Mouse (Mus musculus) heart, embryonic 13.5 days (tissue): ENCODE measurements at regions not wholly inside any gene's neighbourhood (a gene's known extent, or its start where the extent isn't known, plus 50 kb on each side); places are given as distances from the start of the nearest gene placed in this dataset.

Experiments used
- ATAC-seq: fragments of 200-750 bp; cut with Nextera tagmentation; 2 replicates; pipeline ENCODE4 v1.8.0; 2017; ENCODE audit warnings: moderate TSS enrichment; ENCODE audit not compliant: insufficient number of reproducible peaks, low FRiP score, low TSS enrichment; ENCODE audit errors: extremely low read depth
- H3K27ac ChIP-seq: fragments of 300-500 bp; sonication (generic); replicated peaks from 2 replicates; pipeline ENCODE4 v1.5.1; 2015; ENCODE audit warnings: moderate library complexity, mild to moderate bottlenecking, inconsistent platforms
- H3K27me3 ChIP-seq: fragments of 300-500 bp; sonication (generic); replicated peaks from 2 replicates; pipeline ENCODE4 v1.6.1; 2015; ENCODE audit warnings: mild to moderate bottlenecking, inconsistent platforms
- H3K36me3 ChIP-seq: fragments of 300-500 bp; sonication (generic); 2 replicates; pipeline ENCODE4 v1.6.1; 2015; ENCODE audit warnings: mild to moderate bottlenecking, inconsistent platforms
- H3K4me1 ChIP-seq: fragments of 300-500 bp; sonication (generic); 2 replicates; pipeline ENCODE4 v1.6.1; 2015; ENCODE audit warnings: inconsistent platforms
- H3K4me2 ChIP-seq: fragments of 300-500 bp; sonication (generic); 2 replicates; pipeline ENCODE4 v1.6.1; 2015; ENCODE audit warnings: inconsistent platforms, mild to moderate bottlenecking, moderate library complexity
- H3K4me3 ChIP-seq: fragments of 300-500 bp; sonication (generic); 2 replicates; pipeline ENCODE4 v1.5.1; 2015; ENCODE audit warnings: moderate library complexity, mild to moderate bottlenecking, inconsistent platforms
- H3K9ac ChIP-seq: fragments of 300-500 bp; sonication (generic); 2 replicates; pipeline ENCODE4 v1.6.1; 2015; ENCODE audit warnings: inconsistent platforms, mild to moderate bottlenecking, moderate library complexity
- H3K9me3 ChIP-seq: fragments of 300-500 bp; sonication (generic); 2 replicates; pipeline ENCODE4 v1.6.1; 2016; ENCODE audit warnings: inconsistent platforms
- WGBS: fragments of 180-500 bp; shearing (Covaris S2); methylation state at CpG from one replicate; pipeline ENCODE4 v1.1.7; 2015; ENCODE audit warnings: mixed read lengths; 5-methylcytosine and 5-hydroxymethylcytosine counted together

DNA sequence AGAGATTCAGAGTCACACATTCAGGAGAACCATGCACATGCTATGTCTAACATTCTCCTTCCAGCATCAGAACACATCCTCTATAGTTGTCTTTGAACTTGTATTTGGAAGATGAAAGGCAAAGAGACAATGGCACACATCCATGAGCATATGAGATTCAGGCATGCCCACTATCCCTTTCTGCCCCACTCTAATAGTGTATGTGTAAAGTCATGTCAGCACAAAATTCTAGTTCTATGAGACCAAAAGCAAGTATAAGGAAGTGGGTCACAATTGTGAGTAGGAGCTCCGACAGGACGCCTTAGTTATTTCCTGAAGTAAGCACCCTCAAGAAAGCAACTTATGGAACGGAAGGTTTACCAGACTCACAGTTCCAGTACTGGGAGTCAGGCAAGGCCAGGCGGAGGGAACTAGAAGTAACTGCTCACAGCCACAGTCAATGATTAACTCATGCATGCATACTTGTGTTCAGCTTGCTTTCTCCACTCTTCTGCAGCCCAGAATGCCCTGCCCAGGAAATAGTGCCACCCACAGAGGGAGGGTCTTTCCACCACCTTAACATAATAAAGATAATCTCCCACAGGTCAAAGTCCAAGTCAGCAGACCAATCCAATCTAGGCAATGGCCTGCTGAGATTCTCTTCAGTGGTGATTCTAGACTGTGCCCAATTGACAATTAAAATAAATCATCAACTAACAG is 157.3 kb upstream of the Apob start:
- H3K9ac ChIP-seq: no peak overlapping the region
- H3K9me3 ChIP-seq: peaks cover 2% of the 10 kb centered on the region; the same call in 1 of the 2 replicates
- WGBS: 76% methylated on average over 4 of the region's 4 CpGs
- no peak overlapping the region for H3K4me3 ChIP-seq
- no peaks in the 10 kb centered on the region for H3K27me3 ChIP-seq
- no peaks in the 10 kb centered on the region for H3K4me1 ChIP-seq
- no peaks in the 10 kb centered on the region for H3K36me3 ChIP-seq
- H3K4me2 ChIP-seq: no peak overlapping the region
- no peak overlapping the region for H3K27ac ChIP-seq
- ATAC-seq: no peak

DNA sequence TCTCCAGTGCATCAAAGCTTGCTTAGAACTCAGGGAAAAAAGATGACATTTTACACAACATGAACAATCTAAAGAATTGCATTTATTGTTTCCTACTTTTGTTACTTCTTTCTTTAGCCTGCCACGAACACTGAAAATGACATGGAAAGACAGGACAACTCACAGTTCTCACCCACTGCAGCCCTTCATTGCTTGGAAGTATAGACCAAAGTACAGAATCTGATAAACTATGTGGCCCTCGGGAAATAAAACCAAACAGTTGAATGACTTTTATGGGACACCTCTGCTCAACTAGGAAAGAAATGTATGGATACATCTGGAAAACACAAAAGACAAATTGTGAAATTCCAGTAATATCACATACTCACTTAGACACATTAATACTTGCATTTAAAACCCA is 156.7 kb upstream of the Apob start:
- H3K27ac ChIP-seq: no peak overlapping the region
- no peak for ATAC-seq
- H3K4me2 ChIP-seq: no peak overlapping the region
- H3K9me3 ChIP-seq: peaks cover 4% of the 10 kb centered on the region
- H3K4me3 ChIP-seq: no peak overlapping the region
- H3K4me1 ChIP-seq: no peaks in the 10 kb centered on the region
- H3K9ac ChIP-seq: no peak overlapping the region
- WGBS: 82% methylated on average over 2 of the region's 2 CpGs
- H3K27me3 ChIP-seq: no peaks in the 10 kb centered on the region
- no peaks in the 10 kb centered on the region for H3K36me3 ChIP-seq

GRCm38 (mm10) chr12:7835731-7836130 is 141.7 kb upstream of the Apob start:
- Histone ChIP-seq H3K4me1 (no peaks in the 10 kb centered on the region), H3K4me2 (no peak overlapping the region), H3K27me3 (no peaks in the 10 kb centered on the region), H3K36me3 (no peaks in the 10 kb centered on the region), H3K27ac (no peak overlapping the region), H3K9ac (no peak overlapping the region), H3K4me3 (no peak overlapping the region), H3K9me3 (no peaks in the 10 kb centered on the region)
- no peak for ATAC-seq
- 68% methylated on average over 3 of the region's 3 CpGs for WGBS

DNA sequence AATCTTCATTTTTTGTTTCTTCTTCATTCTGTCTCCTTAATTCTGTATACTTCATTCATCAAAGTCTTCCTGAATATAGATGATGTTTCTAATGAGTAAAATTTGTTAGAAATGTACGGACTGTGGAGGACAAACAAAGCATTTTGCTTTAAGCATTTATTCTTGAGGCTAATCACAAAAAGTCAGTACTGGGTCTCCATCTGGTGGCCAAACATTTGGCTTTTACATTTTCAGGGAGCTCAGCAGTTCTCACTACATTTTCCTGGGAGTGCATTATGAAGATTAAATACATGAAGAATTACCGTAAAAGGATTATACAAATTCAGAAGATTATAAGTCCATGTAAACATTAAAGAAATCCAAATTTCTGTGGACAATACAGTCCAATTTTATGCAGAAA is 123.6 kb upstream of the Apob start:
- 66% methylated on average over 2 of the region's 2 CpGs for whole genome bisulfite sequencing
- H3K4me2 ChIP-seq: no peak overlapping the region

GRCm38 (mm10) chr12:7855683-7856082 is 121.8 kb upstream of the Apob start:
- Histone ChIP-seq H3K27ac (no peak overlapping the region), H3K4me1 (no peaks in the 10 kb centered on the region), H3K36me3 (no peaks in the 10 kb centered on the region), H3K4me3 (no peak overlapping the region), H3K9me3 (no peaks in the 10 kb centered on the region), H3K4me2 (no peak overlapping the region), H3K27me3 (no peaks in the 10 kb centered on the region), H3K9ac (no peak overlapping the region)
- WGBS: 85% methylated on average over 2 of the region's 2 CpGs
- ATAC-seq: no peak

More for the DNA sequence above, 123.6 kb upstream of the Apob start:
- Histone ChIP-seq H3K4me1 (no peaks in the 10 kb centered on the region), H3K27ac (no peak overlapping the region), H3K9me3 (no peaks in the 10 kb centered on the region), H3K4me3 (no peak overlapping the region), H3K9ac (no peak overlapping the region), H3K36me3 (no peaks in the 10 kb centered on the region), H3K27me3 (no peaks in the 10 kb centered on the region)
- ATAC-seq: no peak

DNA sequence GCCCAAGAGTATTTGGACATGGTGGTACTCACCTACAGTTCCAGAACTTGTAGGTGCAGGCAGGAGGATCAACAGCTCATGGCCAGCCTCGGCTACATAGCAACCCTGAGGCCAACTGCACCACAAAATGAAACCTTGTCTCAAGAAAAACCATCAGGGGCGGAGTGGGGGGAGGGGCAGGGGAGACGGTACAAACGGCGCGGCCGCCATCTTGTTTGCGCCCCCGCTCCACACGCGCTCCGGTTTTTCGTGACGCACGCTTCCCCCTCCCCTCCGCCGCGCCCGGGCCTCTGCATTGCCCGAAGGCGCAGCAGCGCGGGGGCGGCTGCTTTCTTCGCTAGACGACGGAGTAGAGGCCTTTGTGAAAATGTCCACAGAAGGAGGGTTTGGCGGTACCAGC is 117.9 kb upstream of the Apob start:
- WGBS: 73% methylated on average over 28 of the region's 28 CpGs

DNA sequence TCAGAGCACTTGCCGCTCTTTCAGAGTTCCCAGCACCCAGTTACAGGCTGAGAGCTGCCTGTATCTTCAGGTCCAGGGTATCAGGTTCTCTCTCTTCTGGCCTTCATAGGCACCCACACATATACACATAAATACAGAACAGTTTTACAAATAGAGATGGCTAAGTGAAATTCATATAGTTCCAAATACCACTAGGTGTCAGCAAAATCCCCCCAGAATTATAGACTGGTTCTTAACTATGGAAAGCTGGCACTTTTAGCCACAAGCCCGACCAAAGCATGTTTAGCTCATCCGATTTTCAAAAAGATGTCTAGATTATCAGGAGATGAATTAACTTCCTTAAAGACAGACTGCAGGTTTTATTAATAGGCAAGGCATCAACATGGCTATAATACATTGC is 107.4 kb upstream of the Apob start:
- Histone ChIP-seq H3K27me3 (no peaks in the 10 kb centered on the region), H3K4me3 (no peak overlapping the region), H3K9me3 (no peaks in the 10 kb centered on the region), H3K36me3 (no peaks in the 10 kb centered on the region), H3K9ac (no peak overlapping the region), H3K27ac (no peak overlapping the region), H3K4me1 (no peaks in the 10 kb centered on the region), H3K4me2 (no peak overlapping the region)
- no peak for ATAC-seq
- 52% methylated on average over 3 of the region's 3 CpGs for WGBS

More for the DNA sequence above, 117.9 kb upstream of the Apob start:
- Histone ChIP-seq H3K27me3 (no peaks in the 10 kb centered on the region), H3K27ac (no peak overlapping the region), H3K9ac (no peak overlapping the region), H3K36me3 (no peaks in the 10 kb centered on the region), H3K9me3 (no peaks in the 10 kb centered on the region), H3K4me1 (no peaks in the 10 kb centered on the region), H3K4me3 (peak overlapping the region; percentile 9; the same call in 1 of the 2 replicates), H3K4me2 (peak overlapping the region; percentile 40)
- ATAC-seq: no peak

DNA sequence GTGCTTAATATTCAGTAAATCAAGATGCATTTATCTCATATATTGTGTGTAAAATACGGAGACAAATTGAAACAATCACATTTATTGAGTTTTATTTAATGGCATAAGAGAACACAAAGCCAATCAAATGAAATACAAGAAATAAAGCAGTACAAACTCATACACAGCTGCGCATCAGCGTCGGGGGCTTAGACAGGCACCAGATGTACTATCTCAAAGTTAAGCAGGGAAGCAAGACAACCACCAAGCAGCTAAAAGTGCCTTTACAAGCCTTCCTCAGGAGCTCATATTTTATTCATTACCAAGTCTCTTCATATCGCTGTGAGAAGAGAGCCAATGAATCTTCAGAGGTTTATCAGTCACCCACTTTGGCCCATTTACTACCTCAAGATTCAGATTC is 107.0 kb upstream of the Apob start:
- no peaks in the 10 kb centered on the region for H3K4me1 ChIP-seq
- H3K9me3 ChIP-seq: no peaks in the 10 kb centered on the region
- no peak for ATAC-seq
- H3K4me2 ChIP-seq: no peak overlapping the region
- no peaks in the 10 kb centered on the region for H3K36me3 ChIP-seq
- H3K4me3 ChIP-seq: no peak overlapping the region
- H3K9ac ChIP-seq: no peak overlapping the region
- 70% methylated on average over 5 of the region's 5 CpGs for WGBS
- no peaks in the 10 kb centered on the region for H3K27me3 ChIP-seq
- H3K27ac ChIP-seq: no peak overlapping the region

DNA sequence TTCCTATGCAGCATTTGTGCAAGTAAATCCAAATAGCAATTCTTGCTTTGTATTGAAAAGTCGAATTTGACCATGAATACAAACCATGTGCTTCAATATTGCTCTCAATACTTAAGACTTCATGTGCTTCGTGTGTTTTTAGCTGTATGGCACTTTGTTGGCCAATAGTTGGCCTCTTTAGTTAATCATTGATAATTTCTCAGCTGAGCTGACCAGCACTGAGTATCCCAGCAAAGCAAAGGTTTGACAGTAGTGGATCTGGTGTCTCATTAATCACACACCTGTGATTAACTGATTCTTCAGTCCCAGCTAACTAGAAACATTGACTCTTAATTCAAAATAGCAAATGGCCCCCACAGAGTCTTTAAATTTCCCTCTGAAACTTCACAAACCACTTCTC is 102.0 kb upstream of the Apob start:
- no peak overlapping the region for H3K9ac ChIP-seq
- no peaks in the 10 kb centered on the region for H3K4me1 ChIP-seq
- no peaks in the 10 kb centered on the region for H3K36me3 ChIP-seq
- H3K9me3 ChIP-seq: no peaks in the 10 kb centered on the region
- no peaks in the 10 kb centered on the region for H3K27me3 ChIP-seq
- H3K4me2 ChIP-seq: no peak overlapping the region
- no peak for ATAC-seq
- no peak overlapping the region for H3K27ac ChIP-seq
- no peak overlapping the region for H3K4me3 ChIP-seq
- WGBS: 72% methylated on average over 2 of the region's 2 CpGs

- no peak for ATAC-seq
- Histone ChIP-seq H3K9ac (no peak overlapping the region), H3K9me3 (no peaks in the 10 kb centered on the region), H3K4me2 (no peak overlapping the region), H3K27me3 (no peaks in the 10 kb centered on the region), H3K4me3 (no peak overlapping the region), H3K27ac (no peak overlapping the region), H3K36me3 (no peaks in the 10 kb centered on the region), H3K4me1 (no peaks in the 10 kb centered on the region)
- WGBS: 74% methylated on average over 11 of the region's 11 CpGs
These were observed 101.0 kb upstream of the Apob start for GRCm38 (mm10) chr12:7876302-7877063.

GRCm38 (mm10) chr12:7878761-7879160 is 98.7 kb upstream of the Apob start:
- no peak overlapping the region for H3K27ac ChIP-seq
- no peaks in the 10 kb centered on the region for H3K36me3 ChIP-seq
- no peaks in the 10 kb centered on the region for H3K27me3 ChIP-seq
- no peaks in the 10 kb centered on the region for H3K9me3 ChIP-seq
- H3K4me1 ChIP-seq: no peaks in the 10 kb centered on the region
- no peak overlapping the region for H3K4me3 ChIP-seq
- no peak overlapping the region for H3K9ac ChIP-seq
- no peak overlapping the region for H3K4me2 ChIP-seq
- no peak for ATAC-seq
- 84% methylated on average over 5 of the region's 5 CpGs for WGBS

DNA sequence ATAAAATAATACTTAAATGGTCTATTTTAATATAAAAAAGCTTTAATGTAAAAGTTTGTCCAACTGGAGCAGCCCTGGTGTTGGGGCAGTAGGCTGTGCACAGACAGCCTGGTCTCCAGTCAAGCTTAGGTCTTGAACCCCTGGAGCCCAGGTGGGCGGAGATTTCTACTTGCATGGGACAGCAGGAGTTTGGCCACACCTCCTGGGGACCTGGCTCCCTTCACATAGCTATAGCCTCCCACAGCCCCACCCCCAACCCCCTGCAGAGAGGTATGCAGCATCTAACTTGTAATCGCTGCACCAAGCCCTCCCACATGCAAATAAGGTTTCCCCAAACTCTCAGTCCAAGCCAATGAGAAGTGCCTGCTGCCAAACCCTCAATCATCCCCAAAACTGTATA is 81.3 kb upstream of the Apob start:
- H3K9ac ChIP-seq: no peak overlapping the region
- no peaks in the 10 kb centered on the region for H3K27me3 ChIP-seq
- H3K27ac ChIP-seq: no peak overlapping the region
- no peak overlapping the region for H3K4me3 ChIP-seq
- no peak overlapping the region for H3K4me2 ChIP-seq
- no peak for ATAC-seq
- 48% methylated on average over 2 of the region's 2 CpGs for WGBS
- no peaks in the 10 kb centered on the region for H3K4me1 ChIP-seq
- H3K36me3 ChIP-seq: no peaks in the 10 kb centered on the region
- no peaks in the 10 kb centered on the region for H3K9me3 ChIP-seq
